ENCODE assay signal across 7 mouse cellular contexts in genomic region chr9:107230991-107231538, GRCm38 (mm10). TPM values are rescaled to one million over a fixed set of nuclear protein-coding genes. Genes with fewer than 3 reads are reported as not detected.
DNase-seq lines count a peak whose midpoint lies in the region; ATAC-seq and TF ChIP-seq lines count a peak whose summit lies in the region.

No protein-coding gene starts in this region.

- DNase-seq in neural tube, embryonic 11.5 days (ENCODE audit: low spot score) = peak; percentile 72
- DNase-seq in neural tube, embryonic 10.5 days (ENCODE audit: extremely low spot score, low spot score) = no peak
- peak; percentile 81 to 92 for DNase-seq in cerebellum, adult 18-20 months
- DNase-seq in kidney, postnatal 10 days = peak; percentile 29
- peak; percentile 93 for DNase-seq in midbrain, embryonic 11.5 days (ENCODE audit: low spot score, missing footprints)
- DNase-seq in stomach, postnatal 0 days (ENCODE audit: low spot score) = peak; percentile 35

- no peak for TF ChIP-seq EP300 in stomach, postnatal 0 days (optimal IDR thresholded peaks at IDR 0.05)

- WGBS in neural tube, embryonic 11.5 days = 3% methylated on average over 24 of the region's 50 CpGs
- WGBS in forebrain, embryonic 12.5 days = under 1% methylated on average over 40 of the region's 50 CpGs
- 1% methylated on average over 40 of the region's 50 CpGs for whole genome bisulfite sequencing in midbrain, embryonic 11.5 days
- 2% methylated on average over 47 of the region's 50 CpGs for WGBS in stomach, postnatal 0 days

- ATAC-seq in neural tube, embryonic 11.5 days (ENCODE audit: insufficient read depth, low FRiP score, low TSS enrichment) = peak; percentile 83
- ATAC-seq in forebrain, embryonic 12.5 days (ENCODE audit: low FRiP score) = peak; percentile 87
- peak; percentile 93 for ATAC-seq in midbrain, embryonic 11.5 days (ENCODE audit: low FRiP score)
- ATAC-seq in stomach, postnatal 0 days (ENCODE audit: low FRiP score, low TSS enrichment) = 0 out of 2 replicates have a peak, but pooled peaks have one; percentile 45

- no peaks in the 10 kb centered on the region for H3K36me3 ChIP-seq in neural tube, embryonic 11.5 days (ENCODE audit: control insufficient read depth, insufficient read depth, low read length)
- H3K36me3 ChIP-seq in forebrain, embryonic 12.5 days (replicated peaks) = no peaks in the 10 kb centered on the region
- H3K36me3 ChIP-seq in midbrain, embryonic 11.5 days (ENCODE audit: control insufficient read depth, insufficient read depth, low read length) = no peaks in the 10 kb centered on the region
- no peaks in the 10 kb centered on the region for H3K36me3 ChIP-seq in stomach, postnatal 0 days (ENCODE audit: control insufficient read depth, insufficient read depth, low read length)

- H3K4me2 ChIP-seq in neural tube, embryonic 11.5 days (ENCODE audit: low read depth) = peak overlapping the region; percentile 95
- peak overlapping the region; percentile 93 for H3K4me2 ChIP-seq in forebrain, embryonic 12.5 days
- H3K4me2 ChIP-seq in midbrain, embryonic 11.5 days = peak overlapping the region; percentile 96
- H3K4me2 ChIP-seq in stomach, postnatal 0 days (replicated peaks; ENCODE audit: low read depth) = peak overlapping the region; percentile 80

- H3K9me3 ChIP-seq in neural tube, embryonic 11.5 days (ENCODE audit: control insufficient read depth, low read length) = no peaks in the 10 kb centered on the region
- no peaks in the 10 kb centered on the region for H3K9me3 ChIP-seq in forebrain, embryonic 12.5 days
- H3K9me3 ChIP-seq in midbrain, embryonic 11.5 days (ENCODE audit: control insufficient read depth, low read length) = no peaks in the 10 kb centered on the region
- no peaks in the 10 kb centered on the region for H3K9me3 ChIP-seq in stomach, postnatal 0 days (ENCODE audit: control insufficient read depth, low read length)

- H3K27me3 ChIP-seq in neural tube, embryonic 11.5 days (ENCODE audit: control insufficient read depth, insufficient read depth, low read length) = peaks cover 42% of the 10 kb centered on the region
- peaks cover 45% of the 10 kb centered on the region for H3K27me3 ChIP-seq in forebrain, embryonic 12.5 days
- H3K27me3 ChIP-seq in midbrain, embryonic 11.5 days (ENCODE audit: control insufficient read depth, insufficient read depth, low read length) = peaks cover 28% of the 10 kb centered on the region
- H3K27me3 ChIP-seq in stomach, postnatal 0 days (ENCODE audit: control insufficient read depth, insufficient read depth, low read length) = peaks cover 26% of the 10 kb centered on the region

- H3K4me3 ChIP-seq in neural tube, embryonic 11.5 days (ENCODE audit: low read depth, low read length) = peak overlapping the region; percentile 72
- peak overlapping the region; percentile 93 for H3K4me3 ChIP-seq in forebrain, embryonic 12.5 days (replicated peaks)
- peak overlapping the region; percentile 83 for H3K4me3 ChIP-seq in midbrain, embryonic 11.5 days (ENCODE audit: low read depth, low read length)
- H3K4me3 ChIP-seq in stomach, postnatal 0 days (ENCODE audit: low read depth, low read length) = peak overlapping the region; percentile 52

- peak overlapping the region; percentile 64 for H3K9ac ChIP-seq in neural tube, embryonic 11.5 days (ENCODE audit: low read length)
- peak overlapping the region; percentile 96 for H3K9ac ChIP-seq in forebrain, embryonic 12.5 days
- peak overlapping the region; percentile 82 for H3K9ac ChIP-seq in midbrain, embryonic 11.5 days (ENCODE audit: low read length)
- H3K9ac ChIP-seq in stomach, postnatal 0 days (ENCODE audit: low read length) = peak overlapping the region; percentile 18; the same call in 1 of the 2 replicates

- H3K4me1 ChIP-seq in neural tube, embryonic 11.5 days (ENCODE audit: control insufficient read depth, insufficient read depth, low read length) = no peaks in the 10 kb centered on the region
- peaks cover 7% of the 10 kb centered on the region; the same call in 1 of the 2 replicates for H3K4me1 ChIP-seq in forebrain, embryonic 12.5 days
- no peaks in the 10 kb centered on the region for H3K4me1 ChIP-seq in midbrain, embryonic 11.5 days (ENCODE audit: control insufficient read depth, insufficient read depth, low read length)
- H3K4me1 ChIP-seq in stomach, postnatal 0 days (replicated peaks; ENCODE audit: control insufficient read depth, insufficient read depth) = 0 out of 2 replicates have a peak, but pooled peaks cover 3% of the 10 kb centered on the region

- TF ChIP-seq CTCF in stomach, postnatal 0 days (IDR thresholded peaks at IDR 0.05; ENCODE audit: low read depth) = peak; percentile 24; the same call in 1 of the 2 replicates

- H3K27ac ChIP-seq in neural tube, embryonic 11.5 days (ENCODE audit: low read depth, low read length) = peak overlapping the region; percentile 69
- peak overlapping the region; percentile 93 for H3K27ac ChIP-seq in forebrain, embryonic 12.5 days
- peak overlapping the region; percentile 57 for H3K27ac ChIP-seq in midbrain, embryonic 11.5 days (ENCODE audit: low read depth, low read length)
- no peak overlapping the region for H3K27ac ChIP-seq in stomach, postnatal 0 days (replicated peaks)

RNA-seq across cellular contexts. Expression of gene Dock3, which starts 0.6 kb away (rescaled TPM):
- 5.5 and 5.8 TPM in 2 replicates for polyA plus RNA-seq in neural tube, embryonic 11.5 days (2014; fragmentation: Nextera tagmentation; extraction: Ambion mirVana)
- polyA plus RNA-seq in forebrain, embryonic 12.5 days (2016; fragmentation: Nextera tagmentation; extraction: Ambion mirVana) = 12.3 and 13.8 TPM in 2 replicates
- polyA plus RNA-seq in midbrain, embryonic 11.5 days (2014; fragmentation: Nextera tagmentation; extraction: Ambion mirVana) = 7.0 and 9.3 TPM in 2 replicates
- 0.93 and 1.9 TPM in 2 replicates for polyA plus RNA-seq in stomach, postnatal 0 days (2015; fragmentation: Nextera tagmentation; extraction: Ambion mirVana)

RNA-seq across cellular contexts. Expression of gene Mapkapk3, which starts 58.6 kb away (rescaled TPM):
- 3.6 and 4.8 TPM in 2 replicates for polyA plus RNA-seq in neural tube, embryonic 11.5 days (2014; fragmentation: Nextera tagmentation; extraction: Ambion mirVana)
- polyA plus RNA-seq in forebrain, embryonic 12.5 days (2016; fragmentation: Nextera tagmentation; extraction: Ambion mirVana) = 2.4 and 3.7 TPM in 2 replicates
- polyA plus RNA-seq in midbrain, embryonic 11.5 days (2014; fragmentation: Nextera tagmentation; extraction: Ambion mirVana) = 2.5 and 2.7 TPM in 2 replicates
- 32.0 and 37.4 TPM in 2 replicates for polyA plus RNA-seq in stomach, postnatal 0 days (2015; fragmentation: Nextera tagmentation; extraction: Ambion mirVana)

Comparison
In these comparisons a context has a peak if more than half of its experiments do, and no peak if none do; other contexts are left out.
1. H3K9ac ChIP-seq: peak in every context shown above with its lines; median percentile 96 in forebrain, embryonic 12.5 days; 82 in midbrain, embryonic 11.5 days; 64 in neural tube, embryonic 11.5 days; 18 in stomach, postnatal 0 days.